Mouse (Mus musculus): ENCODE measurements around the gene Hacd4.

DNA sequence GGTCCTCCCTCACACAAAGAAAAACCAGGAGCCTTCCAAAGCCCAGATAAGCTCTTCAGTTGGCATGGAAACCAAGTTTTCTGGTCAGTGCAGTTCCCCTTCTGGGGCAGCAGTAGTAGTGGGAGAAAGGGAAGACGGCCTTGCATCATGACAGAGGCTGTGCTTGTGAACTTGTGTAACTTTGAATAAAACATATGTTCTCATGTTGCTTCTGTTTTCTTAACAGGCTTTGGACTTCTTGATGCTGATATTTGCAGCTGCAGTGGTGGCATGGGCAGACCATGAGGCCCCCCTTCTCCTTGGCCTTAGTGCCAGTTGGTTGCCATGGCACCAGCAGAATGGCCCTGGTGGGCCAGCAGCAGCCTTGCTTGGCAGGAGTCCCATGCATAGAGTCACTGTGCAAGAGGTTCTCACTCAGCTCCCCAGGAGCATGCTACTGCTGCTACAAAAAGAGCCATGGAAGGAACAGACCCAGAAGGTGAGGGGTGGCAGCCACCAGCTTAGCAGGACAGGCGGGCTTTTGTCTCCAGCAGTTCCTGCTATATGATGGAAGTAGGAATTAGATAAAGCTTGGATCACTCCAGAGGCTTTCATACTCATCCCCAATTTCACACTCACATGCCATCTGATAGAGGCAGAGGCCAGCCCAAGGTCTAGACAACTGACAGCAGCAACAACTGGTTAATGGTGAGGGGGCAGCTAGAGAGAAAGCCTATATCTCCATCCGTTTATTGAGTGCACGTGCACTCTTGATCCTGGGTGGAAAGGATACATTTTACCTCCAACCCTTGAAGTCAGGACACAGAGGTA lies 31.6 kb downstream of the Hacd4 start:
- TF ChIP-seq POLR2A (IDR thresholded peaks at IDR 0.05; ENCODE audit: borderline replicate concordance, low read depth, low read length) (no peak), CTCF (IDR thresholded peaks at IDR 0.05; ENCODE audit: low read depth, low read length) (no peak)

Measured in bone marrow macrophage, adult 2 months (primary cell).